Mouse (Mus musculus) cortical plate, adult 2 months (tissue): Measurements from ENCODE around the gene Ppp1r12c. TPM values are rescaled to one million over a fixed set of nuclear protein-coding genes. Genes with fewer than 3 reads are reported as not detected.

Experiments
- H3K27ac ChIP-seq: fragments of 200-500 bp; 2 replicates; pipeline ENCODE4 v1.5.1; 2012; ENCODE audit warnings: low read length, control low read depth, inconsistent platforms; ENCODE audit not compliant: insufficient read depth
- H3K4me1 ChIP-seq: fragments of 200-500 bp; 2 replicates; pipeline ENCODE4 v1.6.1; 2011; ENCODE audit warnings: low read length; ENCODE audit not compliant: control insufficient read depth, insufficient read depth
- H3K4me3 ChIP-seq: fragments of 200-500 bp; 2 replicates; pipeline ENCODE4 v1.5.1; 2011; ENCODE audit warnings: mild to moderate bottlenecking, low read length, control low read depth; ENCODE audit not compliant: insufficient read depth
- CTCF ChIP-seq: fragments of 200-500 bp; IDR thresholded peaks from 2 replicates; pipeline ENCODE4 v1.5.1; 2011; ENCODE audit warnings: mild to moderate bottlenecking, control low read depth, low read length; ENCODE audit not compliant: insufficient read depth; ENCODE audit errors: extremely low read depth
- POLR2A ChIP-seq: fragments of 200-500 bp; IDR thresholded peaks from 2 replicates; pipeline ENCODE4 v1.6.1; 2011; ENCODE audit warnings: mild to moderate bottlenecking, low read length, control low read depth; ENCODE audit not compliant: insufficient read depth; ENCODE audit errors: extremely low read depth
- polyA plus RNA-seq: library from polyadenylated mRNA; depleted of rRNA; stranded (reverse); fragments of >200 nt; gene quantifications from 2 replicates; pipeline ENCODE4 v1.2.3, GENCODE M21; 2012

The Ppp1r12c gene
- polyA plus RNA-seq, 1 experiment, result 105 TPM

GRCm38 (mm10) chr7:4503858-4504257 lies 2.4 kb upstream of the Ppp1r12c start:
- no peak overlapping the region for H3K27ac ChIP-seq
- H3K4me1 ChIP-seq, result peaks cover 8% of the 10 kb centered on the region
- H3K4me3 ChIP-seq, result no peak overlapping the region
- no peak for TF ChIP-seq CTCF
- TF ChIP-seq POLR2A, result no peak

GRCm38 (mm10) chr7:4503100-4503499 lies 1.6 kb upstream of the Ppp1r12c start:
- Histone ChIP-seq H3K4me1 (peaks cover 9% of the 10 kb centered on the region), H3K27ac (no peak overlapping the region), H3K4me3 (no peak overlapping the region)
- TF ChIP-seq CTCF (no peak), POLR2A (no peak)

DNA sequence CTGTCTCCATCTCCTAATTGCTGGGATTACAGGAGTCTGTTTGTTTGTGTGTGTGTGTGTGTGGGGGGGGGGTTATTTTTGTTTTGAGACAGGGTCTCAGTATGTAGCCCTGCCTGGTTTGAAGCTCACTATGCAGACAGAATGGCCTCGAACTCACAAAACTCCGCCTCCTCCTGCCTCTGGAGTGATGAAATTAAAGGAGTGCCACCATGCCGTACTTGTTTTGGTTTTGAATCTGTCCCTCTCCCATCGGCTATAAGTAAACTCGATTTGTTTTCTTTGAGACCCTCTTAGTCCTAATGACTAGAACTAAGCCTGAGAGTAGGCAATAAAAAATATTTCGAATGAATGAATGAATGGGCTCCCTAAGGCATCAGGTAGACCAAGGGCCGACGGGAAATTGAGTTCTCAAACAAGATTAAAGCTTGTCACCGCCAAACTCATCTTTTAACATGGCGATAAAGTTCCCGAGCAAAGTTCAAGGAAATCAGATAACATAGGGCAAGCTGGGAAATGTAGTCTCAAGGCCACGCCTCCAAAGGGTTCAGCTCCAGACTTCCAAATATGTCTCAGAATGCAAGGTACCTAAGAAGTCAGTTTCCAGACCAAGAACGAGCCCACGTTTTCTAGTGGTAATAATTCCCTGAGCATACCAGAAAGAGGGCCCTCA lies 1.1 kb upstream of the Ppp1r12c start:
- peak overlapping the region; percentile 95; the same call in 1 of the 2 replicates for H3K27ac ChIP-seq

GRCm38 (mm10) chr7:4500892-4501471 lies 498 bp downstream of the Ppp1r12c start:
- no peak for TF ChIP-seq CTCF
- no peak for TF ChIP-seq POLR2A
- H3K27ac ChIP-seq, result peak overlapping the region; percentile 4
- peak overlapping the region; percentile 59 for H3K4me3 ChIP-seq
- H3K4me1 ChIP-seq, result peaks cover 12% of the 10 kb centered on the region

More for the DNA sequence above, 1.1 kb upstream of the Ppp1r12c start:
- H3K4me1 ChIP-seq, result peaks cover 12% of the 10 kb centered on the region
- no peak for TF ChIP-seq CTCF
- no peak for TF ChIP-seq POLR2A
- peak overlapping the region; percentile 59 for H3K4me3 ChIP-seq

GRCm38 (mm10) chr7:4499034-4499433 lies 2.4 kb downstream of the Ppp1r12c start:
- H3K4me1 ChIP-seq, result peaks cover 12% of the 10 kb centered on the region
- no peak overlapping the region for H3K4me3 ChIP-seq
- no peak overlapping the region for H3K27ac ChIP-seq
- no peak for TF ChIP-seq CTCF
- TF ChIP-seq POLR2A, result no peak

DNA sequence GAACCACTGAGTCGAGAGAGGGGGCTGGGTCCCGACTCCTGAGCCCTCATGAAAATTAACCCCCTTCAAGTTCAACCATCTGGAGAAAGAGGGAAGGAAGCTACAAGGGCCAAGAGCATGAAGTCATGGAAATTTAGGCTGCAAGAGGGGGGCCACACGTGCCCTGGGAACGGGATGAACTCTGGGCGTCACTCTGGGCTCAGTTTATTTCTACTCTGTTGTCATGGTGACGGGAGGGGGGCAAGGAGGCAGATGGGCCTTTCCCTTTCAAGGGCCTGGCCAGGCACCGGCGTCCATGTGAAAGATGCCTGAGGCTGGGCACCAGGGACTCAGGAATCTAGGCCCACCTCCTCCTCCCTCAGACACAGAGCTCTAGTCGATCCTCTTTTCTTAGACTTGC lies 3.2 kb downstream of the Ppp1r12c start:
- no peak for TF ChIP-seq POLR2A
- no peak for TF ChIP-seq CTCF
- Histone ChIP-seq H3K4me3 (no peak overlapping the region), H3K27ac (no peak overlapping the region), H3K4me1 (peaks cover 12% of the 10 kb centered on the region)

DNA sequence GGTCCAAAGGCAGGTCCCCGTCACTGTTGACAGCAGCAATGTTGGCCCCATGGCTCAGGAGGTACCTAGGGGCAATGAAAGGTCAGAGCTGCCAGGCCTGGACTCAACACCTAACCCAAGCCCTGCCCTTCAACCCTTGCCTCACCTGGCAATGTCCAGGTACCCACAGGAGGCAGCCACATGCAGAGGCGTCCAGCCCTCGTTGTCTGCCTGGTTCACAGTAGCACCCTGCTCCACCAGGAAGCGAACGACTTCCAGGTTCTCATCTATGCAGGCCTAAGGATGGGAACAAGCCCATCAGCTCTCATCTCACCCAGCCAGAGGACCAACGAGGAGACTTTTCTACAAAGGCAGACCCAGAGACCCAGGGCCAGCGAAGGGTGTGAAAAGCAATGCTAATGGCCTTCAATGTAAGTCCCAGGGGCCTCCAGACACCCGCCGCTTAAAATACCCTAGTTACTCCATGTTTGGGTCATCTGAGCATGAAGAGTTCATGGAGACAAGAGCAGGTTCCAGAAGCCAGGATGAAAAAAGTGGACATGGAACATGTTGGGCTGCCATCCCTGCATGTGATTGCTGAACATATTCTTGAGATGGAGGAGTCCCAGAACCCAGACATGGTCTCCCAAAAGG lies 4.1 kb downstream of the Ppp1r12c start:
- no peak overlapping the region for H3K4me3 ChIP-seq
- H3K27ac ChIP-seq, result no peak overlapping the region
- TF ChIP-seq POLR2A (no peak), CTCF (no peak)
- H3K4me1 ChIP-seq, result peaks cover 12% of the 10 kb centered on the region

DNA sequence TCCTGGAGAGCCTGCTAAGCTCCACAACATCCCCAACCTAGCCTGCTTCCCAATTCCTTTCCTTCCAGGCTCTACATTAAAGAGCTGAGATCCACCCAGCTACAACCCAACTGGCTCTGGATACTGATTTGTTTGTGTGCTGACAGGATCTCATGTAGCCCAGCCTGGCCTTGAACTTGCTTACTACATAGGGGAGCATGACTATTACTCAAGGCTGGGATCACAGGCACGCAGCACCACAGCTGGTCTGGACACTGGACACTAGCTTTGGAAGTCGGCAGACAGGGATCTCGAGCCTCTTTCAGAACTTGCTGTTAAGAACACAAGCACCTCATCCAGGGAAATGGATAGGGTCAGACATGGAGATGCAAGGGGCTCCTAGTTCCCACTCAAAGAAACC lies 5.0 kb downstream of the Ppp1r12c start:
- peaks cover 12% of the 10 kb centered on the region for H3K4me1 ChIP-seq
- no peak overlapping the region for H3K27ac ChIP-seq
- TF ChIP-seq POLR2A (no peak), CTCF (no peak)
- H3K4me3 ChIP-seq, result no peak overlapping the region

DNA sequence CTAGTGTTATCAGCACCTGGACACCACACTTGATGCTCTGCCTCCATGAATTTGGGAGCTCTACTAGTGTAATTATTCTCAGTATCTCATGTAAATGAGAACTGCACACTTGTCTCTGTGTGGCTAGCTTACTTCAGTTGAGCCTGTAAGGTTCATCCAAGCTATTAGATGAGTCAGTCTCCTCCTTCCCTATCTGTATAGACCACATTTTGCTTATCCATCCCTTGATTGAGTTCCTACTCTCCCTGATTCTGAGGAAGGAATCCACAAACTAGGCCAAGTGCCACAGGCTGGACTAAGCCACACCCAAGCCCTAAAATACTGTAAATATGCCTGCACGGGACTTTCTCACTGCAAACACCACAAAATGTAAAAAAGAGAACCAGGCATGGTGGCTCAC lies 7.5 kb downstream of the Ppp1r12c start:
- Histone ChIP-seq H3K27ac (no peak overlapping the region), H3K4me3 (no peak overlapping the region), H3K4me1 (peaks cover 5% of the 10 kb centered on the region)
- no peak for TF ChIP-seq CTCF
- TF ChIP-seq POLR2A, result no peak

DNA sequence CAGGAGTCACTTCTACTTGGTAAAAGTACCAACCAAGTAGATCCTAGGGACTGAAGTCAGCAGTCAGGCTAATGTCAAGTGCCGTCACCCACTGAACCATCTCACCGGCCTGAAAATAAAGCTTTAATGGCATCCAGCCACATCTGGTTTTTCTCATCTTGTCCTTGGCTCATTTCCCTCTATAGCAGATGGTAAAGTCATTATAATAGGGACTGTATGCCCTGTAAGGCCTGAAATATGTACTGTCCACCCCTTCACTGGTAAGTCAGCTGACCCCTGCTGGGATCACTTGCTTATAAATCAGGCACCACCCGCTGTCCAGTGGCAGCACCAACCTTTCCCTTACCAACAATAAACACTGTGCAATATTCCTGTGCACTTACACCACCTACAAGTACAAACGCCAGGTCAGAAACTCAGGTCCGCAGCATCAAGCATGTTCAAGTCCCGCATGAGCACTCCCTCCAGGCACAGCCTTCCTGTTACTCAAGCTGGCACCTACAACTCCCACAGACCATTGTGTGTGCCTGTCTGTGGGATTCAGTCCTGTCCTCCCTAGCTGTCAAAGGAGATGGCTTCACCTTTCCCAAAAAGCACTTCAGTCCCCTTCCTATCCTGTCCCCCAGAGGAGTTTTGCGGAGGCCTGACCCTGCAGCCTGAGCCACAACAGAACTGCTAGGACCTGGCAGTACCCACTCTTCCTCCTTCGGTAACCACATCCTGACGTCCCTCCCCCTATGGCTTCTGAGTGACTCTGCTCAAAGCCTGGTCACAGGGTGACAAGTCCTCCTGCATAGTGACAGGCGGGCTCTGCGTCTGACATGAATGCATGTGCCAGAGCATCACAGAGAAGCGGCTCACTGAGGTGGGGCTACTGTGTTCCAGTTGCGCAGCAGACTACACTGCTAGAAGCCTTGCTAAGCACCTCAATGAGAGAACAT lies 8.9 kb downstream of the Ppp1r12c start:
- no peak overlapping the region for H3K4me3 ChIP-seq
- TF ChIP-seq CTCF (no peak), POLR2A (no peak)
- H3K27ac ChIP-seq, result no peak overlapping the region
- no peaks in the 10 kb centered on the region; the same call in 1 of the 2 replicates for H3K4me1 ChIP-seq
